Mouse (Mus musculus) intestine, embryonic 16.5 days (tissue): ENCODE measurements around the gene Serpinc1. TPM values are rescaled to one million over a fixed set of nuclear protein-coding genes. Genes with fewer than 3 reads are reported as not detected.
"Not testable (repeated sequence)": the region's sequence is repeated elsewhere in the genome, so short reads cannot be mapped to it uniquely, and the experiment has no call there.

Experiments used
- ATAC-seq: fragments of 200-750 bp; cut with Nextera tagmentation; 2 replicates; pipeline ENCODE4 v1.8.0; 2017; ENCODE audit warnings: moderate TSS enrichment, moderate library complexity
- H3K27ac ChIP-seq: fragments of 300-500 bp; sonication (generic); 2 replicates; pipeline ENCODE4 v1.5.1; 2014; ENCODE audit warnings: mild to moderate bottlenecking, low read length
- H3K27me3 ChIP-seq: fragments of 300-500 bp; sonication (generic); replicated peaks from 2 replicates; pipeline ENCODE4 v1.6.1; 2014; ENCODE audit warnings: low read length, control low read depth, mixed read lengths; ENCODE audit not compliant: control insufficient read depth, insufficient read depth
- H3K36me3 ChIP-seq: fragments of 300-500 bp; sonication (generic); 2 replicates; pipeline ENCODE4 v1.6.1; 2014; ENCODE audit warnings: low read length, control low read depth; ENCODE audit not compliant: control insufficient read depth, insufficient read depth
- H3K4me1 ChIP-seq: fragments of 300-500 bp; sonication (generic); 2 replicates; pipeline ENCODE4 v1.6.1; 2014; ENCODE audit warnings: low read length, control low read depth, mixed read lengths; ENCODE audit not compliant: control insufficient read depth, insufficient read depth
- H3K4me2 ChIP-seq: fragments of 300-500 bp; sonication (generic); 2 replicates; pipeline ENCODE4 v1.6.1; 2014; ENCODE audit warnings: low read depth, low read length, control low read depth
- H3K4me3 ChIP-seq: fragments of 300-500 bp; sonication (generic); 2 replicates; pipeline ENCODE4 v1.5.1; 2014; ENCODE audit warnings: mild to moderate bottlenecking, low read length
- H3K9ac ChIP-seq: fragments of 300-500 bp; sonication (generic); 2 replicates; pipeline ENCODE4 v1.6.1; 2014; ENCODE audit warnings: low read depth, low read length
- H3K9me3 ChIP-seq: fragments of 300-500 bp; sonication (generic); 2 replicates; pipeline ENCODE4 v1.6.1; 2016; ENCODE audit warnings: low read length, control low read depth; ENCODE audit not compliant: control insufficient read depth
- WGBS: fragments of 180-500 bp; shearing (Covaris S2); extraction: QIAGEN DNeasy Blood & Tissue Kit; methylation state at CpG from one replicate; pipeline ENCODE4 v1.1.7; 2014; 5-methylcytosine and 5-hydroxymethylcytosine counted together
- polyA plus RNA-seq: library from polyadenylated mRNA; unstranded; fragments of >200 nt; fragmentation: Nextera tagmentation; extraction: Ambion mirVana; gene quantifications from 2 replicates; pipeline ENCODE4 v1.2.1, GENCODE M21; 2015

Gene Serpinc1
- polyA plus RNA-seq, 1 experiment from 2014 or later = 16.6 TPM

DNA sequence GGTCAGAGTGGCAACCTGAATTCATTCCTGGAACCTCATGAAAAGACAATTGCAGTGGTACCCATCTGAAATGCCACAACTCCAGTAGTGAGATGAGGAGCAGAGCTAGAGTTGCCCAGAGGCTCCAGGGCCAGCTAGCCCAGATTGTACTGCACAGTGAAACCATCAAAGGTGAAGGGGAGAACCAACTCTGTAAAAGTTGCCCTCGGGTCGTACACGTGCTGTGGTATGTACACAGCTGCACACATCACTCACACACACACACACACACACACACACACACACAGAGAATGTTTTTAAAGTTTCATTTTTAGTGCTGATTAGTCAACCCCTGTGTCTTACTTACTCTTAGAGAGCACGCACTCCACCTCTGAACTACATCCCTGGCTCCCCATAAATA, 3.0 kb downstream of the Serpinc1 start:
- Histone ChIP-seq H3K4me1 (no peaks in the 10 kb centered on the region), H3K9me3 (no peaks in the 10 kb centered on the region), H3K4me3 (no peak overlapping the region), H3K27ac (no peak overlapping the region), H3K36me3 (no peaks in the 10 kb centered on the region), H3K4me2 (no peak overlapping the region), H3K9ac (no peak overlapping the region), H3K27me3 (no peaks in the 10 kb centered on the region)
- no peak for ATAC-seq
- WGBS = 80% methylated on average over 4 of the region's 4 CpGs

DNA sequence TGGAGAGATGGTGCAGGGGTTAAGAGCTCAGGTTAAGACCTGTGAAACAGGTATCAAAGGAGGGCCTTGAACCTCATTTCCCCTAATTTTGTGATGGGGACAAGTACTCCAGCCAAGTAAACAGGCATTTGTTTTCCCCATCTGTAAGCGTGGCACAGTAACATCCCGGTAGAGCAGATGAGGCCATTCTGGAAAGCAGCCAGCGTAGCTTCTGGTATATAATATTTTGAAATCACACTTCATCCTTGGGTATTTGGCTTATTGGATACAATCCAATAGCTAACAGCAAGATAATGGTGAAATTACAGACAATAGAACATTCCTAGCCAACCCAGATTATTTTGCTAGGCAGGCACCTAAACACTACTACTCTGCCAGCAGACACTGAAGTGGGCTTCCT, 4.5 kb downstream of the Serpinc1 start:
- ATAC-seq = no peak
- Histone ChIP-seq H3K4me2 (no peak overlapping the region), H3K27ac (no peak overlapping the region), H3K9me3 (no peaks in the 10 kb centered on the region), H3K27me3 (no peaks in the 10 kb centered on the region), H3K4me3 (no peak overlapping the region), H3K9ac (no peak overlapping the region), H3K36me3 (no peaks in the 10 kb centered on the region), H3K4me1 (no peaks in the 10 kb centered on the region)
- 71% methylated on average over 3 of the region's 3 CpGs for WGBS

DNA sequence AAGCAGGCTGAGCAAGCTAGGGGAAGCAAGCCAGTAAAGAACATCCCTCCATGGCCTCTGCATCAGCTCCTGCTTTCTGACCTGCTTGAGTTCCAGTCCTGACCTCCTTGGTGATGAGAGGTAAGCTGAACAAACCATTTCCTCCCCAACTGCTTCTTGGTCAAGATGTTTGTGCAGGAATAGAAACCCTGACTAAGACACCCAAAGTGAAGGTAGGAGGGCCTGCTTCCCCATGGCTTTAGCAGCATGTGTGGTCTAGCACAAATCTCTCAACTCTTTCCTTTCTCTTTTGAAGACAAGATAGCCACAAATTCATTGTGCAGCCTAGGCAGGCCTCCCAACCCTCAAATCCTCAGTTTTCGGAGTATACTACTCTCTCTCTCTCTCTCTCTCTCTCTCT, 6.3 kb downstream of the Serpinc1 start:
- H3K4me3 ChIP-seq, H3K4me2 ChIP-seq, H3K36me3 ChIP-seq, H3K9me3 ChIP-seq, H3K9ac ChIP-seq, H3K4me1 ChIP-seq, H3K27me3 ChIP-seq, H3K27ac ChIP-seq, ATAC-seq: not testable (repeated sequence)
- 94% methylated on average over 1 of the region's 1 CpGs for WGBS

DNA sequence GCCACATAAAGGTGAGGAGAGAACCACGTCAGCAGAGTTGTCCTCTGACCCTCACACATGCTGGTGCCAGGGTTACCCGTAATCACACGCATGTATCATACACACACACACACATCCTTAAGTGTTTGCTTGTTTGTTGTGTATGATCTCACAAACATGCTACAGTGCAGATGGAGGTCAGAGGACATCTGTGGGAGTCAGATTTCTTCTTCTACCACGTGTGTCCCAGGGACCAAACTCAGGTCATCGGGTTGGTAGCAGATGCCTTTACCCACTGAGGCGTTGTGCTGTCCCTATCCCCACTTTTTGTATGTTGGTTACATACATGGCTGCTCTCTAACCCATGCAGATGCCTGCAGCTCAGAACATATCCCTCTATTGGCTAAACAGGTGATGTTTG, 7.1 kb downstream of the Serpinc1 start:
- Histone ChIP-seq H3K9me3 (no peaks in the 10 kb centered on the region), H3K4me1 (no peaks in the 10 kb centered on the region), H3K27ac (no peak overlapping the region), H3K9ac (no peak overlapping the region), H3K4me3 (no peak overlapping the region), H3K36me3 (no peaks in the 10 kb centered on the region), H3K4me2 (no peak overlapping the region), H3K27me3 (no peaks in the 10 kb centered on the region)
- ATAC-seq = no peak
- 87% methylated on average over 6 of the region's 6 CpGs for WGBS

DNA sequence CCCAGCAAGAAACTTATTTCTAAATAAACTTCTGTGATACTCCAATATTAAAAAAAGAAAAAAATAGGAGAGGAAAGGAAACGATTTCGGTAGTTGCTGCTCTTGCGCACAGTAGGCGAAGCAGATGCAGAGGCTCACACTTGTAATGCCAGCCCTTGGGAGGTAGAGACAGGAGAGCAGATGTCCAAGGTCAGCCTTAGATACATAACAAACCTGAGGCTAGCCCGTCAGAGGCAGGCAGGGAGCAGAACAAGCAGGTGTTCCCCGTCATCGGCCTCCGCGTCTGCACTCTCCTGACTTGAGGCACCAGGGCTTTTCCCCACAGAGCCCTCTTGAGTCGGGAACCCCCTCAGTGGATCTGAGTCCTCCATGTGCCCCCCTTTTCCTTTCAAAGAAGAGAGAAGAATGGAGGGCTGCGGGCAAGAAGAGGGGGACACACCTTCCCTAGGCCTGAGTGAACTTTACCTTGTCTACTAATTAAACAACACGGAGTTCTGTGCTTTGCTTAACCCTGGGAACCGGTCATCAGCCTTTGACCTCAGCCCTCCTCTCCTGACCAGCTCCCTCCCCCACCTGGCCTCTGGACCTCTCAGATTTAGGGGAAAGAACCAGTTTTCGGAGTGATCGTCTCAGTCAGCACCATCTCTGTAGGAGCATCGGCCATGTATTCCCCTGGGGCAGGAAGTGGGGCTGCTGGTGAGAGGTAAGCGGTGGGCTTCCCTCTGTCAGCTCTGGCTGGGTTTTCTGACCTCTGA, 8.7 kb downstream of the Serpinc1 start:
- WGBS = 70% methylated on average over 17 of the region's 17 CpGs
- no peak overlapping the region for H3K27ac ChIP-seq
- no peaks in the 10 kb centered on the region for H3K9me3 ChIP-seq

DNA sequence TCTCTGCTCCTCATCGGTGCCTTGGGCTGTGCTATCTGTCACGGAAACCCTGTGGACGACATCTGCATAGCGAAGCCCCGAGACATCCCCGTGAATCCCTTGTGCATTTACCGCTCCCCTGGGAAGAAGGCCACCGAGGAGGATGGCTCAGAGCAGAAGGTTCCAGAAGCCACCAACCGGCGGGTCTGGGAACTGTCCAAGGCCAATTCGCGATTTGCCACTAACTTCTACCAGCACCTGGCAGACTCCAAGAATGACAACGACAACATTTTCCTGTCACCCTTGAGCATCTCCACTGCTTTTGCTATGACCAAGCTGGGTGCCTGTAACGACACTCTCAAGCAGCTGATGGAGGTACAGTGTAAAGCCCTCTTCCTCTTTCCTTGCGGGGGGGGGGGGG, 11.0 kb downstream of the Serpinc1 start:
- 89% methylated on average over 14 of the region's 15 CpGs for WGBS
- H3K4me3 ChIP-seq = no peak overlapping the region
- no peaks in the 10 kb centered on the region for H3K4me1 ChIP-seq
- no peaks in the 10 kb centered on the region for H3K9me3 ChIP-seq
- no peak overlapping the region for H3K27ac ChIP-seq
- no peak for ATAC-seq
- H3K27me3 ChIP-seq = no peaks in the 10 kb centered on the region
- H3K36me3 ChIP-seq = no peaks in the 10 kb centered on the region
- no peak overlapping the region for H3K4me2 ChIP-seq
- H3K9ac ChIP-seq = no peak overlapping the region

More for the DNA sequence above, 8.7 kb downstream of the Serpinc1 start:
- H3K27me3 ChIP-seq = no peaks in the 10 kb centered on the region
- H3K4me2 ChIP-seq = no peak overlapping the region
- no peak for ATAC-seq
- H3K4me3 ChIP-seq = no peak overlapping the region
- no peaks in the 10 kb centered on the region for H3K36me3 ChIP-seq
- no peak overlapping the region for H3K9ac ChIP-seq
- H3K4me1 ChIP-seq = no peaks in the 10 kb centered on the region

DNA sequence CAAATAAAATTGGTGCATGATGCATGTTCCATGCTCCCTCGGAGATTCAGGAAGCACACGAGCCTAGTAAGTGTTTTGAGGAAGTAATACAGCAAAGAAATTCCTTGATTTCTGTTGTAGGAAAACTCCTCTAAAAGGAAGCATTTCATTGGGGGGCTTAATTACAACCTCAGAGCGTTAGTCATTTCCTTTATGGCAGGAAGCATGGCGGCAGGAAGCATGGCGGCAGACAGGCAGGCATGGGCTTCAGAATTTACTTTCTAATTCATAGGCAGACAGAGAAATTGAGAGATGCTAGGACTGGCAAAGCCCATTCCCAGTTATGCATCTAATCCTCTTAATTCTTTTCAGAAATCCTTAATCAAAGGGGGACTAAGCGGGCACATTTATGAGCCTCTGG, 15.5 kb downstream of the Serpinc1 start:
- H3K4me2 ChIP-seq = no peak overlapping the region
- no peak overlapping the region for H3K27ac ChIP-seq
- no peaks in the 10 kb centered on the region for H3K4me1 ChIP-seq
- H3K27me3 ChIP-seq = no peaks in the 10 kb centered on the region
- ATAC-seq = no peak
- H3K9ac ChIP-seq = no peak overlapping the region
- no peaks in the 10 kb centered on the region for H3K36me3 ChIP-seq
- H3K9me3 ChIP-seq = no peaks in the 10 kb centered on the region
- 85% methylated on average over 6 of the region's 6 CpGs for WGBS
- H3K4me3 ChIP-seq = no peak overlapping the region

DNA sequence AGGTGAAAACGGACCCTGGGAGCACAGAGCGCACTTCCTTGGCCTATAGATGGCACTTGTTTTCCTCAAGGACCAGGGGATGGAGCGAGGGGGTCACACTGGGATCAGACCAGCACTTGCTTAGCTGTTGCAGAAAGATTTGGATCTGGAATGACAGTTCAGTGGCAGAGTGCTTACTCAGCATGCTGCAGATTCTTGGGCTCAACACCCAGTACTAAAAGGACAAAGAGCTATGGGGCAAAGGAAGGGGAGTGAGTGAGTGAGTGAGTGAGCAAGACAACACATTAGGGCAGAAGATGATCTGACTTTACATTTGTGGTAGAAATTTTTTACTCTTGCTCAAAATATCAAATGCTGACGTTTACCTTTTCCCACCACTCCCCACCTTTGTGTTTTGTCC, 26.6 kb downstream of the Serpinc1 start:
- no peak overlapping the region for H3K9ac ChIP-seq
- 72% methylated on average over 4 of the region's 4 CpGs for WGBS
- H3K4me3 ChIP-seq = no peak overlapping the region

DNA sequence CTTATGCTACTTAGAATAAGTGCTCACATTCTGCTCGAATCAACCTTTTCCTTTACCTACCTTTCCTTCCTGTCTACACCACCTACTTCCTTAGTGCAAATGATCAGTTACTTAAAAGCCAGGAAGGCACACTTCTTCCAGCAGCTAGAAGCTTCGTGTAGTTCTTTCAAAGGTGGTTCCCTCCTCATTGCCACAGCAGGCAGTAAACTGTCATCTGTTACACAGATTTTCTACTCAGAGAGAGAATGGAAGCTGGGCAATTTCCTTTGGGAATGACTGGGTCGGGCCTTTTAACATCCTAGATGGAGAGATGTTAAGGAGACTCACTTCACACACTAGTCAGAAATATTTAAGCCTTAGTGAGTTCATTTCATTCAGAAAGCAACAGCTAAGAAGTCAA, 27.1 kb downstream of the Serpinc1 start:
- Histone ChIP-seq H3K4me3 (no peak overlapping the region), H3K4me2 (no peak overlapping the region), H3K9me3 (no peaks in the 10 kb centered on the region), H3K9ac (no peak overlapping the region), H3K27me3 (no peaks in the 10 kb centered on the region), H3K4me1 (no peaks in the 10 kb centered on the region), H3K36me3 (no peaks in the 10 kb centered on the region), H3K27ac (no peak overlapping the region)
- ATAC-seq = no peak
- WGBS = 74% methylated on average over 3 of the region's 3 CpGs

More for the DNA sequence above, 26.6 kb downstream of the Serpinc1 start:
- Histone ChIP-seq H3K27ac (no peak overlapping the region), H3K9me3 (no peaks in the 10 kb centered on the region), H3K4me2 (no peak overlapping the region), H3K36me3 (no peaks in the 10 kb centered on the region), H3K27me3 (no peaks in the 10 kb centered on the region), H3K4me1 (no peaks in the 10 kb centered on the region)
- ATAC-seq = no peak

DNA sequence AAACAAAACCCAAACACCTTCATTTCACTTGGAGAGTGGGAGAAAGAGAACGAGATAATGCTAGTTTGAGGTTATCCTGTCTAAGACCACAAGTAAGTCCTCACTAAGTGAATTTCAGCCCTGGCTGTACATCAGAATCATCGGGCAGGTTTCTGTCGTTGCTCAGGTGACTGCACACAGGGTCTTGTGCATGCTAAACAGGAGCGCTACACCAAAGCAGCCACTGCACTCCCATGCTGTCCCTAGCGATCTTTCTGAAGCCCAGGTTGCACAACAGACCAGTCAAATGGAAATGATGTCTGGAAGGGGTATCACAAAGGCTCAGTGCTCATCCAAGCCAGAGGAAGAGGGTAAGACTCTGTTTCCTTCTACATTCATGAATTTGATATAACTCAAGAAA, 28.1 kb downstream of the Serpinc1 start:
- no peaks in the 10 kb centered on the region for H3K27me3 ChIP-seq
- 85% methylated on average over 5 of the region's 5 CpGs for WGBS
- H3K4me1 ChIP-seq = no peaks in the 10 kb centered on the region
- no peaks in the 10 kb centered on the region for H3K36me3 ChIP-seq
- H3K9ac ChIP-seq = no peak overlapping the region
- no peaks in the 10 kb centered on the region for H3K9me3 ChIP-seq
- H3K4me2 ChIP-seq = no peak overlapping the region
- H3K27ac ChIP-seq = no peak overlapping the region
- ATAC-seq = no peak
- no peak overlapping the region for H3K4me3 ChIP-seq
